Mouse (Mus musculus): Measurements from ENCODE around the gene Gm9733.
"Not testable (repeated sequence)": the region's sequence is repeated elsewhere in the genome, so short reads cannot be mapped to it uniquely, and the experiment has no call there.

Gene Gm9733

GRCm38 (mm10) chr3:15332063-15332462, at the start of gene Gm9733:
Gm9733 (minus strand) TSS chr3:15332302.
- DNase-seq, result no peak

DNA sequence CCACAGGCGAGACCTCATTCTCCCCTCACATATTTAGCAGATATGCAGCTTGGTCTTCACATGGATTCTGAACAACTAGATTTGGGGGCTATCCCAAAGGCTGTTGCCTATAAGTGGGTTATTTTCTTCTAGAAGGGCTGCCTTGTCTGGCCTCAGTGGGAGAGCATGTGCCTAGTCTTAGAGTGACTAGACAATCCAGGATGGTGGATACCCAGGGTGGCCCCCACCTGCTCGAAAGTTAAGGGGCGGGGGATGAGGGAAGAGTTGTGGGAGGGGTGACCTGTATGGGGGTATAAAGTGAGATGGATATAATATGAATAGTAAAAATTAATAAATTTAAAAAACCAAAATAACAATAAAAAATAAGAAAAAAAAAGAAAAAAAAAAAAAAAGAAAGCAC, 23.6 kb upstream of the Gm9733 start:
- DNase-seq, result not testable (repeated sequence)

DNA sequence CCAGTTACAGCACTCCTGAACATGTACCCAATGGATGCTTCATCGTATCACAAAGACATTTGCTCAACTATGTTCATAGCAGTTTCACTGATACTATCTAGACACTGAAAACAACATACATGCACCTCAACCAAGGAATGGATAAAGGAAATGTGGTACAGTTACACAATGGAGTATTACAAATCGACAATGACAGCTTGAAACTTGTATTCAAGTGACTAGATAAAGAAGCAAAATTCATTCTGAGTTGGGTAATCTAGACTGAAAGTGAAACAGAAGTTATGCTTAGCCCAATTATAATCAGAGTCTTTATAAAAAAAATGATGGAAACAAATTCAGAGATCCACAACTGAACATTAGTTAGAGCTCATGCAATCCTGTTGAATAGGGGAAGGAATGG, 18.2 kb upstream of the Gm9733 start:
- DNase-seq, result not testable (repeated sequence)

- DNase-seq, result not testable (repeated sequence)
These were observed 13.5 kb upstream of the Gm9733 start for GRCm38 (mm10) chr3:15345606-15346005.

GRCm38 (mm10) chr3:15340287-15340686, 8.2 kb upstream of the Gm9733 start:
- no peak for DNase-seq

DNA sequence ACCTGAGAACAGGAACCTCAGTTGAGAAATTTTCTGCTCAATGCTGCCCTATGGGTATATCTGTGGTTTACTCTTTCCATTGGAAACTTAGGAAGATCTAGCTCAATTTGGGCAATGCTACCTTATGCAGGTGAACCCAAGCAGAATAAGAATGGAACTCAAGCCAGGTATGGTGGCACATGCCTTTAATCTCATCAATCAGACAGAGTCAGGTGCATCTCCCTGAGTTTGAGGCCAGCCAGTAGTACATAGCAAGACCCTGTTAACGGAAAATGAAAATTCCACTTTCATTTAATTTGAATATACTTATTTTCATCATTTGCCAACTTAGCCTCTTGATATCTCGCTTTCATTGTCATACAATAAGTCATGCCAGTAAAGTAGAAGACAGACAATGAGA, 2.1 kb upstream of the Gm9733 start:
- no peak for DNase-seq

GRCm38 (mm10) chr3:15331545-15331944, 557 bp downstream of the Gm9733 start:
- no peak for DNase-seq

DNA sequence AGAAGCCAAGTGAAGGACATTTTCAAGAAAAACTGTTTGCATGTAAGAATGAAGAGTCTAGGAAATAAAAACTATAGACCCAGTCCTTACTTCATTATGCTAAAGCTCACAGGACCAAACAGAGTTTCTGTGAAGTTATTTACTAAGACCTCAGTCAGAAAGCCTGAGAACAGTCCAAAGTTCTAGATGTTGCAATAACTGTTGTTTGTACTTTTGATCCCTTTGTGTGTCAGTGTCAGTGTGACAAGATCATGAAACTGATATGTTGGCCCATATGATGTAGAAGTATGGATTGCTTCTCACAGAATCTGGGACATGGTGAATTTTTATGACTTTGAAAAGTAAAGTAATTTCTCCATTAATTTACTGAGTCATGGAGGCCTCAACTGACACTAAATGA, 2.6 kb downstream of the Gm9733 start:
- DNase-seq, result no peak

- DNase-seq, result no peak
These were observed 47.4 kb downstream of the Gm9733 start for GRCm38 (mm10) chr3:15284424-15285328.

DNA sequence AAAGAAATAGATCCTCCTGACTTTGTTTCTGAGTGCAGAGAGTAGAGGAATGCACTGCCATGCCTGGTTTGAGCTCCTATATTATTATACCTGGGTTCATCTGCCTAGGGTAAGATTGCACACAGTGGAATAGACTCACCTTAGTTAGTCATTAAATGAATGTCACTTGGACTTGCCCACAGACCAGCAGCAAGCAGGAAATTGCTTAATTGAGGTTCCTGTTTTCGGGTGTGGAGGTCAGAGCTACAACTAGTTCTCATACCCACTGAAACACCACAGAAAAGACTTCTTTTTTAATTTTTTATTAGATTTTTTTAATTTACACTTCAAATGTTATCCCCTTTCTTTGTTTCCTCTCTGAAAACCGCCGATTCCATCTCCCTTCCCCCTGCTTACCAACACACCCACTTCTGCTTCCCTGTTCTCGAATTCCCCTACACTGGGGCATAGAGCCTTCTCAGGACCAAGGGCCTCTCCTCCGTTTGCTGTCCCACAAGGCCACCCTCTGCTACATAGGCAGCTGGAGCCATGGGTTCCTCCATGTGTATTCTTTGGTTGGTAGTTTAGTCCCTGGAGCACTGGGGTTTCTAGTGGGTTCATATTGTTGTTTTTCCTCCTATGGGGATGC, 56.1 kb downstream of the Gm9733 start:
- no peak for DNase-seq

DNA sequence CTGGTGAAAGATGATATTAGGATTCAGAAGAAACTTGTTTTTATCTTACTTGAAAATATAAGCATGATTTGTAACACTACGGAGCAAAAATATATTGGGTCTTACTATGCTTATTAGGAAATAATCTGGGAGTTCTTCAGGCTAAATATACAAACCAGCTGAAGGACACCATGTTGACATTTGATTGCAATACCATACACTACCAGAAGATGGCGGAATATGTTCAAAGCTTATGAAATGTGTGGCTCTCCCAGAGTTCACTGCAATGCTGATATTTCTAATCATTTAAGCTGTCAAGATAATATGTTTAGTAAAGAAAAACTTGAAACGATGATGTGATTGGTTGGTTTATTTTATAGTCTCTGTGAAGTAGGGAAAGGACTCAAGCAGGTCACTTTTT, 67.7 kb downstream of the Gm9733 start:
- DNase-seq, result no peak

DNA sequence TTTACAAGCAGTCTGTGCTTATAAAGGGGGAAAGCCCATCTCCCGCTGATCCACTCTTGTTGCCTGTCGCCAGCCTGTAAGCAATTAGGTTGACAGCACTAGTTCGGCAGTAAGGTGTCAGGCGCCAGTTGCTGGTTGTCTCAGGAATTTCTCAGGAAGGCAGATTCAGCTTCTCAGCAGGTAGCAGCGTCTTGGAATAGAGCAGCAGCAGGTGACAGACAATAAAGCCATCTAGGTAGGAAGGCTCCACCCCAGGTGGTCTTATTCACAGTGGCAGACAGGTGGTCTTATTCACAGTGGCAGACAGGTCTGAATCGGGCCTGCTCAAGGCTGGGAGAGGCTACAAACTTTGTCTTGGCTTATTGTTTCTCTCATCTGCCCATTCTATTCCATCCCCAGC, 76.4 kb downstream of the Gm9733 start:
- DNase-seq, result no peak
